Mouse (Mus musculus) embryonic fibroblast, embryonic 13.5 days (primary cell): ENCODE data around the gene Grk4. TPM values are rescaled to one million over a fixed set of nuclear protein-coding genes. Genes with fewer than 3 reads are reported as not detected.
"Not testable (repeated sequence)": the region's sequence is repeated elsewhere in the genome, so short reads cannot be mapped to it uniquely, and the experiment has no call there.

ENCODE experiments used
- H3K27ac ChIP-seq: 2 replicates; pipeline ENCODE4 v1.5.1; 2012; ENCODE audit warnings: low read length, control low read depth, inconsistent platforms; ENCODE audit not compliant: insufficient read depth
- H3K4me1 ChIP-seq: 2 replicates; pipeline ENCODE4 v1.6.1; 2011; ENCODE audit warnings: low read length; ENCODE audit not compliant: control insufficient read depth, insufficient read depth
- H3K4me3 ChIP-seq: 2 replicates; pipeline ENCODE4 v1.5.1; 2011; ENCODE audit warnings: mild to moderate bottlenecking, control low read depth, low read length; ENCODE audit not compliant: insufficient read depth
- CTCF ChIP-seq: IDR thresholded peaks from 2 replicates; pipeline ENCODE4 v1.5.1; 2011; ENCODE audit warnings: mild to moderate bottlenecking, control low read depth, low read length, moderate library complexity, borderline replicate concordance; ENCODE audit not compliant: insufficient read depth
- POLR2A ChIP-seq: IDR thresholded peaks from 2 replicates; pipeline ENCODE4 v1.6.1; 2011; ENCODE audit warnings: low read depth, mild to moderate bottlenecking, control low read depth, low read length, moderate library complexity
- polyA plus RNA-seq: library from polyadenylated mRNA; stranded (reverse); fragments of >200 nt; gene quantifications from 2 replicates; pipeline ENCODE4 v1.2.4, GENCODE M21; 2011; ENCODE audit warnings: low read depth; ENCODE audit not compliant: missing spikeins, insufficient read length

Grk4 gene
- polyA plus RNA-seq, 1 experiment = 3.3 TPM

DNA sequence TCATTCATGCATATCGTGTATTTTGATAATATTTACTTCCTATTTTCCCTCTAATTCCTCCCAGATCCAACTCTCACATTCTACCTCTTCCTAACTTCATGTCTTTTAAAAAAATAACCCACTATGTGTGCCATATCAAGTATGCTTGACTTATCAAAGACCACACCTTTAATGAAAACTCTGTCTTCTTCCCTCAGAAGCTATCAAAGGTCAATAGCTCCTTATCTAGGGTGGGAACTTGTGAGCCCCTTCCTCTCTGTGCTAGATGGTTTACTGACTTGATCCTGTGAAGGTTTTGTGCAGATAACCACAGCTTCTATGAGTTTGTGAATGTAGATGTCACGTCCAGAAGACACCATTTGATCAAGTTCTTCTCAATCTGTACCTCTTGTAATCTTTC, 32.6 kb downstream of the Grk4 start:
- no peak overlapping the region for H3K27ac ChIP-seq
- TF ChIP-seq POLR2A = no peak
- no peak for TF ChIP-seq CTCF
- no peak overlapping the region for H3K4me3 ChIP-seq
- H3K4me1 ChIP-seq = no peaks in the 10 kb centered on the region

DNA sequence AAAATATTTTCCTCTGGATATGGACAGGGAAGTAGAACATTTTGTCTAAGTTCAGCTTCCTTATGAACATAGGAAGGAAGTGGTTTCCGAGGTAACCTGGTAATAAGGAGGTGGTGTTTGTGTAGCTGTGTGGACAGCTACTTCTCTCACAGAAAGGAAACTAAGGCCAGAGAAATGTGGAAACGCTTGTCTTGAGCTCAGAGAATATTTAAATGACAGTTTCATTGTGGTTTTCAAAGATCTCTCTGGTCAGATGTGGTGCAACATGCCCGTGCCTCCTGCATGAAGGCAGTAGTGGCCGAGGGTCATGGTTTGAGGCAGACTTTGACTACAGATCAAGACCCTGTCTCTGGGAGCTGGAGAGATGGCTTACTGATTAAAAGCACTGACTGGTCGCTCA, 35.3 kb downstream of the Grk4 start:
- TF ChIP-seq POLR2A = no peak
- no peak for TF ChIP-seq CTCF
- Histone ChIP-seq H3K4me3 (no peak overlapping the region), H3K27ac (no peak overlapping the region), H3K4me1 (no peaks in the 10 kb centered on the region)

DNA sequence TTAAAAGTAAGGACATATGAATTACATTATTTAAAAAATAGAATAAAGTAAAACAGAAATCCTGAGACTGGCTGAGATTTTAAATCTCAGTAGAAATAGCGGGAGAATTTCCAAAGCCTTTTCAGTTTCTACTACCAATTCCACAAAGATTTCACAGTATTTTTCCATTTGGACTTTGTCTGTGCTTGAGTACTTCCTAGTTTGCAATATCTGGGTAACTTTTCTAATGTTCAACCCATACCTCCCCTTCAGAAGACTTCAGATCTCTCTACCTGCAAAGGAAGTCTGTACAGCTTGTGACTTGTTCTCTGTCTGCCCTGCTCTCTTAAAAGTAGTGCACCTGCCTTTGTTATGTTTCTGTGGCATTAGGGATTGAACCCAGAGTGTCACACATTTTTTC, 48.3 kb downstream of the Grk4 start:
- TF ChIP-seq POLR2A = no peak
- no peak for TF ChIP-seq CTCF
- Histone ChIP-seq H3K4me1 (no peaks in the 10 kb centered on the region), H3K4me3 (no peak overlapping the region), H3K27ac (no peak overlapping the region)

DNA sequence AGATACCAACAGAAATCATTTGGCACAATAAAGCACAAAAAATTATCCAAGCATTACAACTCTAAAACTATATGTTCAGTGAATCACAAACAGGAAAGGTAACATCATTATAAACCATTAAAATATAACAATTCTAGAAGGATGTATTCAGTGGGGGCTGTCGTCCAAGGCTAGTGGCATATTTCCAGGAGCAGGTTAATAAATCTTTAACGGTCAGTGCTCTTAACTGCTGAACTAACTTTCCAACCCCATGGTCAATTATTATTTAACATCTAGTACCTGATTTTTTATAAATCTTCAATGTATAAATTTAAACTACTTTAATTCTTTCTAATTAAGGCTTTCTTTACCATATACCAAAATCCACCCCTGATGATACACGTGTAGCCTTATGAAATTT, 54.2 kb downstream of the Grk4 start:
- not testable (repeated sequence) for H3K27ac ChIP-seq, H3K4me3 ChIP-seq, H3K4me1 ChIP-seq

DNA sequence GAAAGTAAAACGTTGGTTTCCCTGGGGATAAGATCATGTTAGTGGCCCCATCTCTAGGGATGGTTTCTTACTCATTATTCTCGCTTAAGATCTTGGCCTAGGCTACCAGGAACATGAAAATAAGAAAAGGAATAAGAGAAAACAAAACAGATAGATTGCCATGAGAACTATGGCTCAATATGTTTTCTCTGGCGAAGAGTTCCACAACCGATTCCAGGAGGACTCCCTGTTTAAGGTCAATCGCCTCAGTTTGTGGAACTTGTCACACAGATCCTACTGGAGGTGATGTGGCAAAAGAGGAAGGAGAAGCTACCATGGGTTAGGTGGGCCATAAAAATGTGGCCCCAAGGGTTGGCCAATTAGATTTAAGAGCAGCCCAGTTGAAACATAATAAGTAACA, 54.6 kb downstream of the Grk4 start:
- TF ChIP-seq POLR2A (no peak), CTCF (no peak)

DNA sequence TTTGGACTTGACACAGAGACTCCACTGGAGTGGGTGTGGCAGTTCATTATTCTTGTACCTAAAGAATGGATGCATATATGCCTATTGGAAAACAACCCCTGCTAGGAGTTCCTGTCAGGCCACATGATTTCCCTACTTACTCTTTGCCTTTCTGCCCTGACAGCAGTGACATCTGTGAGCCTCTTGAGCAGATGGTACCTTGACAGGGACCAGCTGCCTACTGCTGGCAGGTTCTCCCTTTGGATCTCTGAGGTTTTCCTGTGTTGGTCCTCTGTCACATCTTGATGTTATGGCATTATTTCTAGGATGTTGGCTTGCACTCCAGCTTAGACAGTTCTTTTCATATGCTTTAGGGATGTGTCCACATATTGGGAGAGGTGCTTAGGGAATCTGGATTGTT, 69.0 kb downstream of the Grk4 start:
- TF ChIP-seq POLR2A (no peak), CTCF (no peak)
- no peak overlapping the region for H3K4me3 ChIP-seq
- no peaks in the 10 kb centered on the region for H3K4me1 ChIP-seq
- H3K27ac ChIP-seq = no peak overlapping the region

More for the DNA sequence above, 54.6 kb downstream of the Grk4 start:
- Histone ChIP-seq H3K27ac (no peak overlapping the region), H3K4me1 (no peaks in the 10 kb centered on the region), H3K4me3 (no peak overlapping the region)

DNA sequence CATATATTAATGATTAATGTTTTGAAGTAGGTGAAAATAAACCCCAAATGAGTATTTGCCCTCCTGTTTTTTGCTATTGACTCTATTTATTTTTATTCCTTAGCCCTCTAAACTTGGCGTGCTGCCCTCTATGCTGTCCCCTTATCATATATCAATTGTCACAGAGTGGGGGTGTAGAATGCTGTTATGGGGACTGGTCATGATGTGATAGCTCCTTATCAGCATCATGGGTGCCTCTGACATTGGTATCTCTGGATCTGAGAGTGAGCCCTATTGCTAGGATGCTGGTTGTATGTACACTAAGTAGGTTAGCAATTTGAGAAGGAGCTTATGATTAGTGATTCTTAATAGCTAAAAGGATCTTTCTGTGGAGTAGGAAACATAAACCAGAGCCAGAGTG, 70.1 kb downstream of the Grk4 start:
- H3K4me1 ChIP-seq = no peaks in the 10 kb centered on the region
- TF ChIP-seq POLR2A = no peak
- no peak for TF ChIP-seq CTCF
- H3K27ac ChIP-seq = no peak overlapping the region
- no peak overlapping the region for H3K4me3 ChIP-seq

DNA sequence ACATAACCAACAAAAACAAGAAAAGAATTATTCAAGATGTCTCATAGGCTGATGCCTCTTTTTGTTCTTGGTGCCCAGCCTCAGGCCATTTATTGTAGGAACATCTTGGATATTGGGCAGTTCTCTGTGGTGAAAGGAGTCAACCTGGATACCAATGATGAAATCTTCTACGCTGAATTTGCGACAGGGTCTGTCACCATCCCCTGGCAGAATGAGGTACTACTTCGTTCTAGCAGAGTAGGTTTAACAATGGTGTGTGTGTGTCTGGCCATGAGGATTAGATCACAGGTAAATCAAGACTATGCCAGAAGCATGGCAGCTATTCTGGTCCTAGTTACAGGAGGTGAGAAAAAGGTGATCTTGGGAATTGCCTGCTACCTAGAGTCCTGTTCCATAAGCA, 91.3 kb downstream of the Grk4 start:
- no peak for TF ChIP-seq CTCF
- TF ChIP-seq POLR2A = no peak
- Histone ChIP-seq H3K4me3 (no peak overlapping the region), H3K27ac (no peak overlapping the region)

DNA sequence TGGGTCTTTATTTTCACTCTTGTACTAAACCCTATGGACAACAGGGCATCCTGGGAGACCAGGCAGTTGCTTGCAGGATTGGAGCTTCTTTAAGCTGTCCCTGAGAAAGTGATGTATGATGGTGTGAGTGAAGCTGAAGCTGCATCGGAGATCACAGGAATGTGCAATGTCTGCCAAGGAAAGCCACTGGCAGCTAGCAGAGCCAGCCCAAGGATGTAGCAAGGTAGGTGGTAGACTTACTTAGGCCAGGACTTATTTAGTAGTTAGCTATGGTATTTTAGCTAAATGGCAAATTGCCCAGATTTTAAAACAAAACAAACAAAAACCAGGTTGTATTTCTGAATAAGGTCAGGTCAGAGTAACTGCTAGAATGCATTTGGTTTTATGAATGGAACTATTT, 98.6 kb downstream of the Grk4 start:
- no peak overlapping the region for H3K4me3 ChIP-seq
- TF ChIP-seq CTCF (no peak), POLR2A (no peak)
- H3K27ac ChIP-seq = no peak overlapping the region
- H3K4me1 ChIP-seq = no peaks in the 10 kb centered on the region

More for the DNA sequence above, 91.3 kb downstream of the Grk4 start:
- no peaks in the 10 kb centered on the region for H3K4me1 ChIP-seq

DNA sequence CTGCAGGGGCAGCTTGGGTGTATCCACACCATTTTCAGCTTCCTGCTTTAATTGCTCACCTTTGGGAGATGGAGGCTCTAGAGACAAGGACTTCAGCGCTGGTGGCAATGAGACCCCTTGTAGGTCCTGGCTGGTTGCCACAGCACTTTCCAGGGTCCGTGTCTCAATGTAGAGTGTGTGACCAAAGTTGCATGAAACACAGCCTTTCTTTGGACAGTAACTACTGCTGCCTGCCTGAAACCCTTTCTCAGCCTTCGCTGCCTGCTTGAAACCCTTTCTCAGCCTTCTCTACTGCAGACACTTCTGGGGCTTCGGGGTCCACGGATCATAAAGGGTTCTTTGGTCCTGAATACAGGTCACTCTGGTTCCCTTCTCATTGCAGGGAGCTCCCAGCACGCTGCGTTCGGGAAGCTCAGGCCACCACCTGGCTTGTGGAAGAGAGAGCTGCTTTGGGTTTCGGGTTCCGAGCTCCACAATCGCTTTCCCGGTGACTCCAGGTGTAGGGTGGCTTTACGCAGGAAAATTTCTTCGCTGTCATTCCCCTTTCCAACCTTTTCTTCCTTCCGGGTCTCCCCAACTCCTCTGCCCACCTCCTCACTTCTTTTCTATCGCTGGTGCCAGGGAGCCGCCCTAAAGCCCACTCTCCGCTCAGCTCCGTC, 100.8 kb downstream of the Grk4 start:
- peak overlapping the region; percentile 57 for H3K4me3 ChIP-seq
- TF ChIP-seq POLR2A (no peak), CTCF (no peak)
- peak overlapping the region; percentile 29 for H3K27ac ChIP-seq
- H3K4me1 ChIP-seq = no peaks in the 10 kb centered on the region; the same call in 1 of the 2 replicates

DNA sequence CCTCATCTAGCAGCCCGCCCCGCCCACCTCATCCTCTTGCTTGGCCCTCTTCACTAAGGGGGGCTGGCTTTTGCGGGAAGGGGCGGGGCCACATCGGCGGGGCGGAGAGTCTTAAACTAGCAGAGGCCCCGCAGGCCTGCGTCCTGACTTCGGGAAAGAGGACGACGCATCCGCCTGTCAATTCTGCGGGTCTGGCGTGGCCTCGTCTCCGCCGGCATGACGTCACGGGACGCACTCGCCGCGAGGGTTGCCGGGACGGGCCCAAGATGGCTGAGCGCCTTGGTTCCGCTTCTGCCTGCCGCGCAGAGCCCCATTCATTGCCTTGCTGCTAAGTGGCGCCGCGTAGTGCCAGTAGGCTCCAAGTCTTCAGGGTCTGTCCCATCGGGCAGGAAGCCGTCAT, 101.3 kb downstream of the Grk4 start, which contains the start of gene Htt:
Gene Htt (plus strand): TSS at position 232 of the 400 bp plus-strand sequence.
- no peaks in the 10 kb centered on the region; the same call in 1 of the 2 replicates for H3K4me1 ChIP-seq
- TF ChIP-seq CTCF = 0 out of 2 replicates have a peak, but pooled peaks have one; percentile 11
- peak; percentile 93 for TF ChIP-seq POLR2A
- H3K4me3 ChIP-seq = peak within 1 kb of the TSS; percentile 88
- peak within 1 kb of the TSS; percentile 71 for H3K27ac ChIP-seq
